ENCODE assay signal across 29 mouse cellular contexts in the genomic region with DNA sequence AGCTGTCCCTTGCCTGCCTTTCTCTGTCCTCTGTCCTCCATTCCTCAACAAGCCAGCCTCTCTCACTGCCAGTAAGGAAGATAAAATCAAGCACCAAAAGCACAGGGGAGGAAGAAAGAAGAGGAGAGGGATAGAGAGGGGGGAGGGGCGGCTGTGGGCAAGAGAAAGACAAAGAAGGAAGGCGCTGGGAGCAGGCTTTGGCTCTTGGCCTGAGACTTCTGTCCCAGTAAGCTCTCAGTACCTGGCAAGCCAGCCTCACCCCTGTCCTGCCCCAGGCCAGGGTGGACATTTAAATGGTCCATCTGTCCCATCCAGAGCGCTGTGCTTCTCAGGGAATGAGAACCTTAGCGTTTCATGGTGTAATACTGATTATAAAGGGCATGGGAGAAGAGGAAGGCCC. TPM values are rescaled to one million over a fixed set of nuclear protein-coding genes. Genes with fewer than 3 reads are reported as not detected.
DNase-seq lines count a peak whose midpoint lies in the region; ATAC-seq and TF ChIP-seq lines count a peak whose summit lies in the region.
"Had no signal": no experiment of that assay in that cellular context is flagged by ENCODE, and none has a peak within 500 bp of the region (broad histone marks: within the 10 kb centered on the region; RNA-seq: fewer than 3 reads in every experiment).

No protein-coding gene starts in this region.

- ATAC-seq in heart, embryonic 11.5 days (replicated peaks; ENCODE audit: insufficient number of reproducible peaks, low FRiP score, low TSS enrichment): 0 out of 2 replicates have a peak, but pooled peaks have one; percentile 26
- ATAC-seq in midbrain, embryonic 12.5 days (ENCODE audit: low FRiP score, low read depth): 0 out of 2 replicates have a peak, but pooled peaks have one; percentile 32
- ATAC-seq in midbrain, postnatal 0 days (ENCODE audit: low FRiP score): no peak
- no peak for ATAC-seq in midbrain, embryonic 14.5 days (ENCODE audit: low FRiP score, low TSS enrichment)
- ATAC-seq: CD4-positive, CD25-positive, alpha-beta regulatory T cell, adult 4 months; intestine, embryonic 15.5 days had no signal

- H3K9me3 ChIP-seq in heart, embryonic 11.5 days (replicated peaks; ENCODE audit: control insufficient read depth, low read length): no peaks in the 10 kb centered on the region
- H3K9me3 ChIP-seq in midbrain, embryonic 12.5 days: no peaks in the 10 kb centered on the region
- H3K9me3 ChIP-seq in midbrain, postnatal 0 days (ENCODE audit: low read length): no peaks in the 10 kb centered on the region
- no peaks in the 10 kb centered on the region for H3K9me3 ChIP-seq in midbrain, embryonic 14.5 days (ENCODE audit: control insufficient read depth, low read length)
- H3K9me3 ChIP-seq: embryonic facial prominence, embryonic 15.5 days; hindbrain, embryonic 12.5 days; intestine, embryonic 15.5 days; limb, embryonic 10.5 days; liver, embryonic 15.5 days; lung, embryonic 15.5 days had no signal

- peak; percentile 36 for DNase-seq in embryo, embryonic 10.5 days (ENCODE audit: low spot score)
- DNase-seq in embryo, embryonic 10 days (ENCODE audit: low spot score): no peak
- DNase-seq in heart, postnatal 4 days: no peak
- DNase-seq in midbrain, postnatal 0 days (ENCODE audit: low spot score): no peak
- DNase-seq in midbrain, embryonic 14.5 days: peak; percentile 37
- no peak for DNase-seq in thymus, adult 18-20 months
- DNase-seq: adrenal gland, postnatal 25 days; cerebellum, adult 9-11 months; gastrocnemius, adult 2 months; kidney, adult 8-10 months; kidney, postnatal 14 days; liver; lung, postnatal 4 days had no signal

- no peak overlapping the region for H3K4me3 ChIP-seq in heart, embryonic 11.5 days (ENCODE audit: low read depth, low read length)
- no peak overlapping the region for H3K4me3 ChIP-seq in midbrain, embryonic 12.5 days
- no peak overlapping the region for H3K4me3 ChIP-seq in midbrain, postnatal 0 days (ENCODE audit: low read depth, low read length)
- no peak overlapping the region for H3K4me3 ChIP-seq in midbrain, embryonic 14.5 days (replicated peaks; ENCODE audit: low read depth, low read length)
- H3K4me3 ChIP-seq: embryonic facial prominence, embryonic 15.5 days; gastrocnemius, adult 2 months; hindbrain, embryonic 12.5 days; intestine, embryonic 15.5 days; limb, embryonic 10.5 days; liver, embryonic 15.5 days; lung, embryonic 15.5 days; myocyte had no signal

- no peaks in the 10 kb centered on the region for H3K36me3 ChIP-seq in heart, embryonic 11.5 days (ENCODE audit: control insufficient read depth, insufficient read depth, low read length)
- H3K36me3 ChIP-seq in midbrain, embryonic 12.5 days: no peaks in the 10 kb centered on the region
- no peaks in the 10 kb centered on the region for H3K36me3 ChIP-seq in midbrain, postnatal 0 days (ENCODE audit: insufficient read depth, low read length)
- no peaks in the 10 kb centered on the region for H3K36me3 ChIP-seq in midbrain, embryonic 14.5 days (ENCODE audit: control insufficient read depth, insufficient read depth, low read length)
- H3K36me3 ChIP-seq: embryonic facial prominence, embryonic 15.5 days; hindbrain, embryonic 12.5 days; intestine, embryonic 15.5 days; limb, embryonic 10.5 days; liver, embryonic 15.5 days; lung, embryonic 15.5 days had no signal

- no peak overlapping the region for H3K27ac ChIP-seq in heart, embryonic 11.5 days (ENCODE audit: low read depth, low read length)
- H3K27ac ChIP-seq in midbrain, embryonic 12.5 days (replicated peaks): no peak overlapping the region
- no peak overlapping the region for H3K27ac ChIP-seq in midbrain, postnatal 0 days (ENCODE audit: low read depth, low read length)
- H3K27ac ChIP-seq in midbrain, embryonic 14.5 days (replicated peaks; ENCODE audit: low read depth, low read length): no peak overlapping the region; the same call in 1 of the 2 replicates
- H3K27ac ChIP-seq: gastrocnemius, adult 2 months; hindbrain, embryonic 12.5 days; intestine, embryonic 15.5 days; limb, embryonic 10.5 days; liver, embryonic 15.5 days; lung, embryonic 15.5 days had no signal

- no peak for TF ChIP-seq CTCF in midbrain, postnatal 0 days (IDR thresholded peaks at IDR 0.05)

- 52% methylated on average over 4 of the region's 4 CpGs for WGBS in heart, embryonic 11.5 days (ENCODE audit: insufficient replicate concordance)
- WGBS in midbrain, embryonic 12.5 days: 37% methylated on average over 4 of the region's 4 CpGs
- 53% methylated on average over 4 of the region's 4 CpGs for WGBS in midbrain, postnatal 0 days
- 38% methylated on average over 4 of the region's 4 CpGs for WGBS in midbrain, embryonic 14.5 days

- H3K27me3 ChIP-seq in heart, embryonic 11.5 days (ENCODE audit: control insufficient read depth, insufficient read depth, low read length): no peaks in the 10 kb centered on the region
- 0 out of 2 replicates have a peak, but pooled peaks cover 3% of the 10 kb centered on the region for H3K27me3 ChIP-seq in midbrain, embryonic 12.5 days
- H3K27me3 ChIP-seq in midbrain, postnatal 0 days (ENCODE audit: insufficient read depth, low read length): no peaks in the 10 kb centered on the region
- H3K27me3 ChIP-seq in midbrain, embryonic 14.5 days (ENCODE audit: control insufficient read depth, insufficient read depth, low read length): no peaks in the 10 kb centered on the region
- H3K27me3 ChIP-seq: embryonic facial prominence, embryonic 15.5 days; hindbrain, embryonic 12.5 days; intestine, embryonic 15.5 days; liver, embryonic 15.5 days; lung, embryonic 15.5 days had no signal

- H3K9ac ChIP-seq in heart, embryonic 11.5 days (ENCODE audit: low read depth, low read length): no peak overlapping the region
- H3K9ac ChIP-seq in midbrain, embryonic 12.5 days (replicated peaks): no peak overlapping the region
- H3K9ac ChIP-seq in midbrain, postnatal 0 days (replicated peaks; ENCODE audit: low read length, poor library complexity, severe bottlenecking): no peak overlapping the region
- no peak overlapping the region for H3K9ac ChIP-seq in midbrain, embryonic 14.5 days (replicated peaks; ENCODE audit: low read length)
- H3K9ac ChIP-seq: embryonic facial prominence, embryonic 15.5 days; hindbrain, embryonic 12.5 days; intestine, embryonic 15.5 days; liver, embryonic 15.5 days; lung, embryonic 15.5 days had no signal

- no peak overlapping the region for H3K4me2 ChIP-seq in heart, embryonic 11.5 days
- no peak overlapping the region for H3K4me2 ChIP-seq in midbrain, embryonic 12.5 days (replicated peaks)
- H3K4me2 ChIP-seq in midbrain, postnatal 0 days (ENCODE audit: low read depth, low read length, poor library complexity, severe bottlenecking): no peak overlapping the region
- H3K4me2 ChIP-seq in midbrain, embryonic 14.5 days (ENCODE audit: low read length): no peak overlapping the region
- H3K4me2 ChIP-seq: embryonic facial prominence, embryonic 15.5 days; hindbrain, embryonic 12.5 days; intestine, embryonic 15.5 days; liver, embryonic 15.5 days; lung, embryonic 15.5 days had no signal

- peaks cover 8% of the 10 kb centered on the region for H3K4me1 ChIP-seq in heart, embryonic 11.5 days (ENCODE audit: control insufficient read depth, insufficient read depth, low read length)
- peaks cover 22% of the 10 kb centered on the region for H3K4me1 ChIP-seq in midbrain, embryonic 12.5 days
- H3K4me1 ChIP-seq in midbrain, postnatal 0 days (ENCODE audit: insufficient read depth, low read length): no peaks in the 10 kb centered on the region; the same call in 1 of the 2 replicates
- peaks cover 21% of the 10 kb centered on the region for H3K4me1 ChIP-seq in midbrain, embryonic 14.5 days (ENCODE audit: control insufficient read depth, insufficient read depth, low read length)
- H3K4me1 ChIP-seq: liver, embryonic 15.5 days had no signal

RNA-seq across cellular contexts. Expression of a gene that starts 9.2 kb away (rescaled TPM):
- 0.21 TPM in 1 of 2 replicates, not detected in the other for polyA plus RNA-seq in heart, embryonic 11.5 days (2014; fragmentation: Nextera tagmentation; extraction: Ambion mirVana)
- total RNA-seq in heart, postnatal 4 days (2021): not detected
- 0.15 and 0.20 TPM in 2 replicates for polyA plus RNA-seq in midbrain, embryonic 12.5 days (2016; fragmentation: Nextera tagmentation; extraction: Ambion mirVana)
- 0.55 TPM in 1 of 2 replicates, not detected in the other for total RNA-seq in midbrain, postnatal 0 days (2014; rRNA removed)
- not detected in 2 replicates for polyA plus RNA-seq in midbrain, postnatal 0 days (2015; fragmentation: Nextera tagmentation; extraction: Ambion mirVana)
- not detected in 2 replicates for polyA plus RNA-seq in midbrain, embryonic 14.5 days (2014; fragmentation: Nextera tagmentation; extraction: Ambion mirVana)
- total RNA-seq: adrenal gland, postnatal 25 days; gastrocnemius, adult 2 months; heart, adult 8-10 months; layer of hippocampus, adult 18-20 months; layer of hippocampus, postnatal 14 days; megakaryocyte-erythroid progenitor cell, adult 5-6 weeks had no signal
- polyA plus RNA-seq: CD4-positive, CD25-positive, alpha-beta regulatory T cell, adult 4 months; cortical plate, adult 2 months; frontal cortex, adult 2 months had no signal

Comparison
In these comparisons a context has a peak if more than half of its experiments do, and no peak if none do; other contexts are left out.
1. DNase-seq: peak in embryo, embryonic 10.5 days (single experiment) and midbrain, embryonic 14.5 days (single experiment); none in embryo, embryonic 10 days (single experiment), heart, postnatal 4 days (single experiment), midbrain, postnatal 0 days (single experiment) and thymus, adult 18-20 months (0 of 2).
2. ATAC-seq: peak in heart, embryonic 11.5 days (single experiment) and midbrain, embryonic 12.5 days (single experiment); none in midbrain, postnatal 0 days (single experiment) and midbrain, embryonic 14.5 days (single experiment).